Mouse (Mus musculus): ENCODE measurements around the gene Fbxl20. TPM values are rescaled to one million over a fixed set of nuclear protein-coding genes. Genes with fewer than 3 reads are reported as not detected.

Fbxl20 gene
- polyA plus RNA-seq, 1 experiment from 2014 or later = 23.9 TPM

GRCm38 (mm10) chr11:98045596-98045995 lies 104.6 kb downstream of the Fbxl20 start:
- H3K9ac ChIP-seq (replicated peaks; ENCODE audit: low read length) = no peak overlapping the region
- H3K4me3 ChIP-seq (ENCODE audit: low read depth, low read length) = no peak overlapping the region
- 67% methylated on average over 4 of the region's 4 CpGs for WGBS
- no peak overlapping the region for H3K4me2 ChIP-seq (ENCODE audit: low read depth, low read length)
- H3K9me3 ChIP-seq (replicated peaks; ENCODE audit: control insufficient read depth, low read length) = no peaks in the 10 kb centered on the region
- no peak overlapping the region for H3K27ac ChIP-seq (replicated peaks; ENCODE audit: low read depth, low read length)
- DNase-seq (ENCODE audit: low spot score) (no peak), ATAC-seq (replicated peaks; ENCODE audit: insufficient number of reproducible peaks, low FRiP score, low TSS enrichment, low read depth) (no peak)
- no peaks in the 10 kb centered on the region for H3K4me1 ChIP-seq (ENCODE audit: control insufficient read depth, insufficient read depth, low read length)
- H3K27me3 ChIP-seq (ENCODE audit: control insufficient read depth, insufficient read depth, low read length) = peaks cover 5% of the 10 kb centered on the region
- H3K36me3 ChIP-seq (replicated peaks; ENCODE audit: control insufficient read depth, insufficient read depth, low read depth, low read length) = no peaks in the 10 kb centered on the region

- no peaks in the 10 kb centered on the region for H3K36me3 ChIP-seq (replicated peaks; ENCODE audit: control insufficient read depth, insufficient read depth, low read depth, low read length)
- H3K4me3 ChIP-seq (ENCODE audit: low read depth, low read length) = no peak overlapping the region
- ATAC-seq (replicated peaks; ENCODE audit: insufficient number of reproducible peaks, low FRiP score, low TSS enrichment, low read depth) (no peak), DNase-seq (ENCODE audit: low spot score) (no peak)
- no peak overlapping the region for H3K27ac ChIP-seq (replicated peaks; ENCODE audit: low read depth, low read length)
- H3K9me3 ChIP-seq (replicated peaks; ENCODE audit: control insufficient read depth, low read length) = no peaks in the 10 kb centered on the region
- H3K27me3 ChIP-seq (ENCODE audit: control insufficient read depth, insufficient read depth, low read length) = no peaks in the 10 kb centered on the region
- H3K4me2 ChIP-seq (ENCODE audit: low read depth, low read length) = no peak overlapping the region
- 74% methylated on average over 5 of the region's 5 CpGs for WGBS
- no peaks in the 10 kb centered on the region for H3K4me1 ChIP-seq (ENCODE audit: control insufficient read depth, insufficient read depth, low read length)
- H3K9ac ChIP-seq (replicated peaks; ENCODE audit: low read length) = no peak overlapping the region
These were observed 106.1 kb downstream of the Fbxl20 start for GRCm38 (mm10) chr11:98044074-98044473.

GRCm38 (mm10) chr11:98042741-98043140 lies 107.5 kb downstream of the Fbxl20 start:
- Histone ChIP-seq H3K4me1 (ENCODE audit: control insufficient read depth, insufficient read depth, low read length) (no peaks in the 10 kb centered on the region), H3K27ac (replicated peaks; ENCODE audit: low read depth, low read length) (no peak overlapping the region), H3K4me2 (ENCODE audit: low read depth, low read length) (no peak overlapping the region), H3K9me3 (replicated peaks; ENCODE audit: control insufficient read depth, low read length) (no peaks in the 10 kb centered on the region), H3K9ac (replicated peaks; ENCODE audit: low read length) (no peak overlapping the region), H3K36me3 (replicated peaks; ENCODE audit: control insufficient read depth, insufficient read depth, low read depth, low read length) (no peaks in the 10 kb centered on the region), H3K27me3 (ENCODE audit: control insufficient read depth, insufficient read depth, low read length) (no peaks in the 10 kb centered on the region), H3K4me3 (ENCODE audit: low read depth, low read length) (no peak overlapping the region)
- no peak for DNase-seq (ENCODE audit: low spot score)
- no peak for ATAC-seq (replicated peaks; ENCODE audit: insufficient number of reproducible peaks, low FRiP score, low TSS enrichment, low read depth)
- WGBS = 84% methylated on average over 6 of the region's 6 CpGs

GRCm38 (mm10) chr11:98040975-98041374 lies 109.2 kb downstream of the Fbxl20 start:
- H3K4me2 ChIP-seq (ENCODE audit: low read depth, low read length) = no peak overlapping the region

GRCm38 (mm10) chr11:98037871-98038270 lies 112.3 kb downstream of the Fbxl20 start:
- no peak for ATAC-seq (replicated peaks; ENCODE audit: insufficient number of reproducible peaks, low FRiP score, low TSS enrichment, low read depth)
- WGBS = 61% methylated on average over 14 of the region's 14 CpGs

More at GRCm38 (mm10) chr11:98040975-98041374, 109.2 kb downstream of the Fbxl20 start:
- Histone ChIP-seq H3K36me3 (replicated peaks; ENCODE audit: control insufficient read depth, insufficient read depth, low read depth, low read length) (no peaks in the 10 kb centered on the region), H3K9ac (replicated peaks; ENCODE audit: low read length) (no peak overlapping the region), H3K27me3 (ENCODE audit: control insufficient read depth, insufficient read depth, low read length) (peaks cover 4% of the 10 kb centered on the region), H3K9me3 (replicated peaks; ENCODE audit: control insufficient read depth, low read length) (no peaks in the 10 kb centered on the region), H3K4me3 (ENCODE audit: low read depth, low read length) (no peak overlapping the region), H3K4me1 (ENCODE audit: control insufficient read depth, insufficient read depth, low read length) (no peaks in the 10 kb centered on the region; the same call in 1 of the 2 replicates), H3K27ac (replicated peaks; ENCODE audit: low read depth, low read length) (no peak overlapping the region)
- WGBS = 67% methylated on average over 8 of the region's 8 CpGs
- ATAC-seq (replicated peaks; ENCODE audit: insufficient number of reproducible peaks, low FRiP score, low TSS enrichment, low read depth) (no peak), DNase-seq (ENCODE audit: low spot score) (no peak)

GRCm38 (mm10) chr11:98035977-98036377 lies 114.2 kb downstream of the Fbxl20 start:
- Histone ChIP-seq H3K9ac (replicated peaks; ENCODE audit: low read length) (peak overlapping the region; percentile 53), H3K4me3 (ENCODE audit: low read depth, low read length) (peak overlapping the region; percentile 25), H3K4me1 (ENCODE audit: control insufficient read depth, insufficient read depth, low read length) (peaks cover 4% of the 10 kb centered on the region), H3K27ac (replicated peaks; ENCODE audit: low read depth, low read length) (no peak overlapping the region), H3K4me2 (ENCODE audit: low read depth, low read length) (peak overlapping the region; percentile 74), H3K27me3 (ENCODE audit: control insufficient read depth, insufficient read depth, low read length) (peaks cover 5% of the 10 kb centered on the region), H3K36me3 (replicated peaks; ENCODE audit: control insufficient read depth, insufficient read depth, low read depth, low read length) (no peaks in the 10 kb centered on the region; the same call in 1 of the 2 replicates), H3K9me3 (replicated peaks; ENCODE audit: control insufficient read depth, low read length) (no peaks in the 10 kb centered on the region)
- WGBS = under 1% methylated on average over 21 of the region's 27 CpGs
- ATAC-seq (replicated peaks; ENCODE audit: insufficient number of reproducible peaks, low FRiP score, low TSS enrichment, low read depth) (peak; percentile 25; the same call in 1 of the 2 replicates), DNase-seq (ENCODE audit: low spot score) (peak; percentile 60)

More at GRCm38 (mm10) chr11:98037871-98038270, 112.3 kb downstream of the Fbxl20 start:
- Histone ChIP-seq H3K4me3 (ENCODE audit: low read depth, low read length) (no peak overlapping the region), H3K9ac (replicated peaks; ENCODE audit: low read length) (no peak overlapping the region), H3K4me2 (ENCODE audit: low read depth, low read length) (no peak overlapping the region), H3K9me3 (replicated peaks; ENCODE audit: control insufficient read depth, low read length) (no peaks in the 10 kb centered on the region), H3K27ac (replicated peaks; ENCODE audit: low read depth, low read length) (no peak overlapping the region), H3K4me1 (ENCODE audit: control insufficient read depth, insufficient read depth, low read length) (peaks cover 4% of the 10 kb centered on the region), H3K27me3 (ENCODE audit: control insufficient read depth, insufficient read depth, low read length) (peaks cover 5% of the 10 kb centered on the region), H3K36me3 (replicated peaks; ENCODE audit: control insufficient read depth, insufficient read depth, low read depth, low read length) (no peaks in the 10 kb centered on the region)
- no peak for DNase-seq (ENCODE audit: low spot score)

- Histone ChIP-seq H3K36me3 (replicated peaks; ENCODE audit: control insufficient read depth, insufficient read depth, low read depth, low read length) (no peaks in the 10 kb centered on the region; the same call in 1 of the 2 replicates), H3K9me3 (replicated peaks; ENCODE audit: control insufficient read depth, low read length) (no peaks in the 10 kb centered on the region), H3K9ac (replicated peaks; ENCODE audit: low read length) (no peak overlapping the region), H3K4me3 (ENCODE audit: low read depth, low read length) (no peak overlapping the region), H3K4me2 (ENCODE audit: low read depth, low read length) (no peak overlapping the region), H3K4me1 (ENCODE audit: control insufficient read depth, insufficient read depth, low read length) (peaks cover 4% of the 10 kb centered on the region), H3K27me3 (ENCODE audit: control insufficient read depth, insufficient read depth, low read length) (peaks cover 5% of the 10 kb centered on the region), H3K27ac (replicated peaks; ENCODE audit: low read depth, low read length) (no peak overlapping the region)
- DNase-seq (ENCODE audit: low spot score) = peak; percentile 39
- 0 out of 2 replicates have a peak, but pooled peaks have one; percentile 19 for ATAC-seq (replicated peaks; ENCODE audit: insufficient number of reproducible peaks, low FRiP score, low TSS enrichment, low read depth)
- WGBS = 26% methylated on average over 4 of the region's 4 CpGs
These were observed 115.4 kb downstream of the Fbxl20 start for GRCm38 (mm10) chr11:98034840-98035239.

GRCm38 (mm10) chr11:98034061-98034460 lies 116.1 kb downstream of the Fbxl20 start:
- Histone ChIP-seq H3K4me1 (ENCODE audit: control insufficient read depth, insufficient read depth, low read length) (peaks cover 4% of the 10 kb centered on the region), H3K4me3 (ENCODE audit: low read depth, low read length) (no peak overlapping the region), H3K27ac (replicated peaks; ENCODE audit: low read depth, low read length) (no peak overlapping the region), H3K9me3 (replicated peaks; ENCODE audit: control insufficient read depth, low read length) (no peaks in the 10 kb centered on the region), H3K4me2 (ENCODE audit: low read depth, low read length) (no peak overlapping the region), H3K27me3 (ENCODE audit: control insufficient read depth, insufficient read depth, low read length) (peaks cover 5% of the 10 kb centered on the region), H3K36me3 (replicated peaks; ENCODE audit: control insufficient read depth, insufficient read depth, low read depth, low read length) (peaks cover 5% of the 10 kb centered on the region), H3K9ac (replicated peaks; ENCODE audit: low read length) (no peak overlapping the region)
- WGBS = 80% methylated on average over 5 of the region's 5 CpGs
- no peak for DNase-seq (ENCODE audit: low spot score)
- no peak for ATAC-seq (replicated peaks; ENCODE audit: insufficient number of reproducible peaks, low FRiP score, low TSS enrichment, low read depth)
